Mouse (Mus musculus) embryonic facial prominence, embryonic 11.5 days (tissue): ENCODE measurements at regions not wholly inside any gene's neighbourhood (a gene's known extent, or its start where the extent isn't known, plus 50 kb on each side); places are given as distances from the start of the nearest gene placed in this dataset.

ENCODE experiments used
- ATAC-seq: fragments of 200-750 bp; cut with Nextera tagmentation; replicated peaks from 2 replicates; pipeline ENCODE4 v1.8.0; 2017; ENCODE audit warnings: low read depth; ENCODE audit not compliant: insufficient number of reproducible peaks, low FRiP score, low TSS enrichment
- DNase-seq: peaks from one replicate; pipeline ENCODE4 v3.0.0-alpha.2; 2015; ENCODE audit warnings: low spot score
- H3K27ac ChIP-seq: fragments of 300-500 bp; sonication (generic); replicated peaks from 2 replicates; pipeline ENCODE4 v1.5.1; 2014; ENCODE audit warnings: mild to moderate bottlenecking, low read depth, low read length, control low read depth
- H3K27me3 ChIP-seq: fragments of 300-500 bp; sonication (generic); 2 replicates; pipeline ENCODE4 v1.6.1; 2014; ENCODE audit warnings: mild to moderate bottlenecking, low read length, moderate library complexity, mixed read lengths; ENCODE audit not compliant: control insufficient read depth, insufficient read depth
- H3K36me3 ChIP-seq: fragments of 300-500 bp; sonication (generic); replicated peaks from 2 replicates; pipeline ENCODE4 v1.6.1; 2014; ENCODE audit warnings: low read depth, mild to moderate bottlenecking, low read length, moderate library complexity, mixed read lengths; ENCODE audit not compliant: control insufficient read depth, insufficient read depth
- H3K4me1 ChIP-seq: fragments of 300-500 bp; sonication (generic); 2 replicates; pipeline ENCODE4 v1.6.1; 2014; ENCODE audit warnings: low read length, mixed read lengths; ENCODE audit not compliant: control insufficient read depth, insufficient read depth
- H3K4me2 ChIP-seq: fragments of 300-500 bp; sonication (generic); 2 replicates; pipeline ENCODE4 v1.6.1; 2014; ENCODE audit warnings: low read depth, mild to moderate bottlenecking, control low read depth, low read length, moderate library complexity
- H3K4me3 ChIP-seq: fragments of 300-500 bp; sonication (generic); 2 replicates; pipeline ENCODE4 v1.5.1; 2014; ENCODE audit warnings: low read depth, low read length, control low read depth
- H3K9ac ChIP-seq: fragments of 300-500 bp; sonication (generic); replicated peaks from 2 replicates; pipeline ENCODE4 v1.6.1; 2014; ENCODE audit warnings: mild to moderate bottlenecking, control low read depth, low read length
- H3K9me3 ChIP-seq: fragments of 300-500 bp; sonication (generic); replicated peaks from 2 replicates; pipeline ENCODE4 v1.6.1; 2016; ENCODE audit warnings: mild to moderate bottlenecking, low read length, inconsistent platforms, mixed read lengths; ENCODE audit not compliant: control insufficient read depth
- WGBS: fragments of 180-500 bp; shearing (Covaris S2); extraction: QIAGEN DNeasy Blood & Tissue Kit; methylation state at CpG from one replicate; pipeline ENCODE4 v1.1.7; 2014; 5-methylcytosine and 5-hydroxymethylcytosine counted together

- DNase-seq (no peak), ATAC-seq (no peak)
- Histone ChIP-seq H3K27ac (no peak overlapping the region), H3K36me3 (no peaks in the 10 kb centered on the region), H3K4me3 (no peak overlapping the region), H3K9me3 (no peaks in the 10 kb centered on the region), H3K4me2 (no peak overlapping the region), H3K9ac (no peak overlapping the region), H3K4me1 (no peaks in the 10 kb centered on the region), H3K27me3 (no peaks in the 10 kb centered on the region)
- WGBS, result 72% methylated on average over 4 of the region's 4 CpGs
Observed at GRCm38 (mm10) chr11:19616520-19616919, 307.7 kb upstream of the Spred2 start.

GRCm38 (mm10) chr11:19619494-19619893 is 304.7 kb upstream of the Spred2 start:
- Histone ChIP-seq H3K9me3 (no peaks in the 10 kb centered on the region), H3K27me3 (no peaks in the 10 kb centered on the region), H3K4me2 (no peak overlapping the region), H3K4me1 (no peaks in the 10 kb centered on the region), H3K27ac (no peak overlapping the region), H3K36me3 (no peaks in the 10 kb centered on the region), H3K9ac (no peak overlapping the region), H3K4me3 (no peak overlapping the region)
- DNase-seq (no peak), ATAC-seq (no peak)
- WGBS, result 77% methylated on average over 13 of the region's 13 CpGs

- Histone ChIP-seq H3K36me3 (no peaks in the 10 kb centered on the region), H3K4me3 (no peak overlapping the region), H3K27me3 (no peaks in the 10 kb centered on the region), H3K27ac (no peak overlapping the region), H3K9ac (no peak overlapping the region), H3K9me3 (no peaks in the 10 kb centered on the region), H3K4me1 (no peaks in the 10 kb centered on the region), H3K4me2 (no peak overlapping the region)
- 69% methylated on average over 6 of the region's 6 CpGs for WGBS
- DNase-seq, result no peak
- ATAC-seq, result no peak
Observed at GRCm38 (mm10) chr11:19631055-19631695, 293.0 kb upstream of the Spred2 start.

GRCm38 (mm10) chr11:19632477-19632876 is 291.7 kb upstream of the Spred2 start:
- no peak overlapping the region for H3K4me3 ChIP-seq
- no peaks in the 10 kb centered on the region for H3K4me1 ChIP-seq
- DNase-seq (no peak), ATAC-seq (no peak)
- H3K4me2 ChIP-seq, result no peak overlapping the region
- no peaks in the 10 kb centered on the region for H3K27me3 ChIP-seq
- H3K9ac ChIP-seq, result no peak overlapping the region
- H3K9me3 ChIP-seq, result no peaks in the 10 kb centered on the region
- WGBS, result 79% methylated on average over 5 of the region's 5 CpGs
- H3K36me3 ChIP-seq, result no peaks in the 10 kb centered on the region
- no peak overlapping the region for H3K27ac ChIP-seq

- H3K9ac ChIP-seq, result no peak overlapping the region
- no peaks in the 10 kb centered on the region for H3K9me3 ChIP-seq
- ATAC-seq, result no peak
- H3K27me3 ChIP-seq, result no peaks in the 10 kb centered on the region
- H3K4me2 ChIP-seq, result no peak overlapping the region
- H3K4me3 ChIP-seq, result no peak overlapping the region
- H3K4me1 ChIP-seq, result no peaks in the 10 kb centered on the region
- H3K27ac ChIP-seq, result no peak overlapping the region
- DNase-seq, result no peak
- WGBS, result 81% methylated on average over 5 of the region's 5 CpGs
- H3K36me3 ChIP-seq, result no peaks in the 10 kb centered on the region
Observed at GRCm38 (mm10) chr11:19633621-19634020, 290.6 kb upstream of the Spred2 start.

- H3K36me3 ChIP-seq, result no peaks in the 10 kb centered on the region
- no peak overlapping the region for H3K9ac ChIP-seq
- no peaks in the 10 kb centered on the region for H3K9me3 ChIP-seq
- H3K4me3 ChIP-seq, result no peak overlapping the region
- H3K4me1 ChIP-seq, result no peaks in the 10 kb centered on the region
- no peak for DNase-seq
- no peak for ATAC-seq
- H3K27me3 ChIP-seq, result no peaks in the 10 kb centered on the region
- 67% methylated on average over 8 of the region's 8 CpGs for WGBS
- no peak overlapping the region for H3K4me2 ChIP-seq
- H3K27ac ChIP-seq, result no peak overlapping the region
Observed at GRCm38 (mm10) chr11:19641153-19641552, 283.0 kb upstream of the Spred2 start.

GRCm38 (mm10) chr11:19644116-19644795 is 279.9 kb upstream of the Spred2 start:
- ATAC-seq (no peak), DNase-seq (no peak)
- 70% methylated on average over 7 of the region's 7 CpGs for WGBS
- Histone ChIP-seq H3K4me2 (no peak overlapping the region), H3K4me1 (no peaks in the 10 kb centered on the region), H3K27ac (no peak overlapping the region), H3K36me3 (no peaks in the 10 kb centered on the region), H3K4me3 (no peak overlapping the region), H3K9me3 (no peaks in the 10 kb centered on the region), H3K27me3 (no peaks in the 10 kb centered on the region), H3K9ac (no peak overlapping the region)

- DNase-seq, result no peak
Observed at GRCm38 (mm10) chr11:19645106-19645505, 279.1 kb upstream of the Spred2 start.

More at GRCm38 (mm10) chr11:19645106-19645505, 279.1 kb upstream of the Spred2 start:
- H3K9ac ChIP-seq, result no peak overlapping the region
- WGBS, result 70% methylated on average over 5 of the region's 5 CpGs
- H3K36me3 ChIP-seq, result no peaks in the 10 kb centered on the region
- no peak overlapping the region for H3K27ac ChIP-seq
- ATAC-seq, result no peak
- H3K4me2 ChIP-seq, result no peak overlapping the region
- H3K4me1 ChIP-seq, result no peaks in the 10 kb centered on the region
- no peak overlapping the region for H3K4me3 ChIP-seq
- no peaks in the 10 kb centered on the region for H3K27me3 ChIP-seq
- no peaks in the 10 kb centered on the region for H3K9me3 ChIP-seq
